Mouse (Mus musculus) lung, embryonic 16.5 days (tissue): Measurements from ENCODE around the gene Pcolce. TPM values are rescaled to one million over a fixed set of nuclear protein-coding genes. Genes with fewer than 3 reads are reported as not detected.

Source experiments
- ATAC-seq: fragments of 200-750 bp; cut with Nextera tagmentation; 2 replicates; pipeline ENCODE4 v1.8.0; 2017; ENCODE audit warnings: low read depth, mild to moderate bottlenecking, moderate library complexity
- H3K27ac ChIP-seq: fragments of 300-500 bp; sonication (generic); 2 replicates; pipeline ENCODE4 v1.5.1; 2014; ENCODE audit warnings: mild to moderate bottlenecking, control low read depth, low read length
- H3K27me3 ChIP-seq: fragments of 300-500 bp; sonication (generic); 2 replicates; pipeline ENCODE4 v1.6.1; 2014; ENCODE audit warnings: low read depth, low read length, mixed read lengths; ENCODE audit not compliant: control insufficient read depth, insufficient read depth
- H3K36me3 ChIP-seq: fragments of 300-500 bp; sonication (generic); 2 replicates; pipeline ENCODE4 v1.6.1; 2014; ENCODE audit warnings: low read length; ENCODE audit not compliant: control insufficient read depth, insufficient read depth
- H3K4me1 ChIP-seq: fragments of 300-500 bp; sonication (generic); replicated peaks from 2 replicates; pipeline ENCODE4 v1.6.1; 2014; ENCODE audit warnings: low read length, mixed read lengths; ENCODE audit not compliant: control insufficient read depth, insufficient read depth
- H3K4me2 ChIP-seq: fragments of 300-500 bp; sonication (generic); 2 replicates; pipeline ENCODE4 v1.6.1; 2014; ENCODE audit warnings: low read depth, low read length, control low read depth
- H3K4me3 ChIP-seq: fragments of 300-500 bp; sonication (generic); 2 replicates; pipeline ENCODE4 v1.5.1; 2014; ENCODE audit warnings: mild to moderate bottlenecking, low read length, control low read depth
- H3K9ac ChIP-seq: fragments of 300-500 bp; sonication (generic); 2 replicates; pipeline ENCODE4 v1.6.1; 2014; ENCODE audit warnings: low read length, control low read depth
- H3K9me3 ChIP-seq: fragments of 300-500 bp; sonication (generic); 2 replicates; pipeline ENCODE4 v1.6.1; 2016; ENCODE audit warnings: low read length; ENCODE audit not compliant: control insufficient read depth
- WGBS: fragments of 180-500 bp; shearing (Covaris S2); extraction: QIAGEN DNeasy Blood & Tissue Kit; methylation state at CpG from one replicate; pipeline ENCODE4 v1.1.7; 2014; 5-methylcytosine and 5-hydroxymethylcytosine counted together
- polyA plus RNA-seq: library from polyadenylated mRNA; unstranded; fragments of >200 nt; fragmentation: Nextera tagmentation; extraction: Ambion mirVana; gene quantifications from 2 replicates; pipeline ENCODE4 v1.2.1, GENCODE M21; 2015

The Pcolce gene
- polyA plus RNA-seq, result 119 and 123 TPM in 2 replicates

GRCm38 (mm10) chr5:137613550-137613949 lies at the start of gene Pcolce:
TSS of gene Pcolce (minus strand) at chr5:137613784.
- H3K27ac ChIP-seq, result no peak within 1 kb of the TSS
- peak within 1 kb of the TSS; percentile 46 for H3K9ac ChIP-seq
- no peak within 1 kb of the TSS for H3K4me3 ChIP-seq
- no peaks in the 10 kb centered on the region for H3K36me3 ChIP-seq
- 53% methylated on average over 11 of the region's 11 CpGs for WGBS
- no peaks in the 10 kb centered on the region for H3K27me3 ChIP-seq
- H3K9me3 ChIP-seq, result no peaks in the 10 kb centered on the region
- no peak for ATAC-seq
- H3K4me1 ChIP-seq, result peaks cover 29% of the 10 kb centered on the region
- no peak within 1 kb of the TSS for H3K4me2 ChIP-seq

GRCm38 (mm10) chr5:137663057-137663456 lies 49.5 kb upstream of the Pcolce start:
- 70% methylated on average over 9 of the region's 9 CpGs for WGBS
- Histone ChIP-seq H3K27me3 (no peaks in the 10 kb centered on the region), H3K36me3 (peaks cover 12% of the 10 kb centered on the region), H3K4me1 (0 out of 2 replicates have a peak, but pooled peaks cover 3% of the 10 kb centered on the region), H3K27ac (no peak overlapping the region), H3K4me3 (no peak overlapping the region), H3K9ac (no peak overlapping the region), H3K9me3 (no peaks in the 10 kb centered on the region), H3K4me2 (no peak overlapping the region)
- no peak for ATAC-seq

DNA sequence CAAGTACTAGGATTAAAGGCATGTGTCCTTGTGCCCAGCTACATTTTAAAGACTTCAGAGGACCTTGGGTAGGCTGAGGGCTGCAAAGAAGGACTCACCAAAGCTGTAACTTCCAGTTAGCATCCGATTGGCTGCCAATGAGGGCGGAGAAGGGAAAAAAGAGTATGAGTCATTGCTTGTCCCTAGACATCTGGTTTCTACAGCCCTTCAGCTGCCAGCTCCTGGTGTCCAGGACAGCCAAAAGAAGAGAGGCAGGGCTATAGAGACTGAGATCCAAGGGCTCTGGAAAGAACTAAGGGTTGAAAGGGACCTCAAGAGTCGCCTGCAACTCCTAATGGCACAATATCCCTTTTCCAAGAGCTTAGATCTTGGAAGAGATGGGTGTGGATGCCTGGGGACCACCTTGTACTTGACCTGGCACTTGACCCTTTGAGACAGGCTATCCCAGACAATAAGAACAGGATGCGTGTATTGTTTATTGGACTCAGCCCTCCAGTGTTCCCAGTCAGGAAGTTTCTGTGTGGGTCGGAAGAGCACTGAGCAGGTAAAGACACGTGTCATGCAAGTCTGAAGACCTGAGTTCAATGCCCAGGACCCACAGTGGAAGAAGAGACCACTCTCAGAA lies 46.6 kb upstream of the Pcolce start:
- WGBS, result 77% methylated on average over 6 of the region's 6 CpGs

DNA sequence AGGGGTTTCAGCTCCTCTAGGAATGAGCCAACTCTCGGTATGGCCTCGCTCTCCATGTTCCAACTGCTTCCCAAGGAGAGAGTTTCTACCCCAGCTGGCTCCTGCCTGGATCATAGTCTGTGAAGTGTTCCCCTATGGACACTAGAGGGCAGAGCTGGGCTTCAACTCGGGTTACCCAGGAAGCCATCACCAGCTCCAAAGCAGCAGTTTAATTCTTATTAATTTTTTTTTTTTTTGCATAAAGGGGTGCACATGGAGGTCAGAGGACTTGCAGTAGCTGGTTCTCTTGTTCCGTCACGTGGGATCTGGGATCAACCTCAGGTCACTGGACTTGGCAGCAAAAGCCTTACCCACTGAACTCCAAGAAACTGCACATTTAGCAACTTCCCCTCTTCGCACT lies 43.4 kb upstream of the Pcolce start:
- no peaks in the 10 kb centered on the region for H3K27me3 ChIP-seq
- H3K27ac ChIP-seq, result peak overlapping the region; percentile 45
- H3K4me3 ChIP-seq, result no peak overlapping the region
- peaks cover 3% of the 10 kb centered on the region; the same call in 1 of the 2 replicates for H3K4me1 ChIP-seq
- no peak overlapping the region; the same call in 1 of the 2 replicates for H3K9ac ChIP-seq
- H3K4me2 ChIP-seq, result no peak overlapping the region
- WGBS, result 17% methylated on average over 6 of the region's 6 CpGs
- no peaks in the 10 kb centered on the region for H3K9me3 ChIP-seq
- H3K36me3 ChIP-seq, result no peaks in the 10 kb centered on the region; the same call in 1 of the 2 replicates
- peak; percentile 72 for ATAC-seq

More for the DNA sequence above, 46.6 kb upstream of the Pcolce start:
- Histone ChIP-seq H3K9ac (no peak overlapping the region), H3K27ac (no peak overlapping the region), H3K9me3 (no peaks in the 10 kb centered on the region), H3K27me3 (no peaks in the 10 kb centered on the region), H3K36me3 (peaks cover 8% of the 10 kb centered on the region), H3K4me3 (no peak overlapping the region), H3K4me1 (peaks cover 3% of the 10 kb centered on the region; the same call in 1 of the 2 replicates), H3K4me2 (no peak overlapping the region)
- peak; percentile 13; the same call in 1 of the 2 replicates for ATAC-seq

GRCm38 (mm10) chr5:137654746-137655145 lies 41.2 kb upstream of the Pcolce start:
- H3K4me3 ChIP-seq, result no peak overlapping the region
- peaks cover 8% of the 10 kb centered on the region for H3K4me1 ChIP-seq
- H3K9ac ChIP-seq, result no peak overlapping the region
- H3K27ac ChIP-seq, result no peak overlapping the region
- no peaks in the 10 kb centered on the region; the same call in 1 of the 2 replicates for H3K36me3 ChIP-seq
- WGBS, result 64% methylated on average over 7 of the region's 7 CpGs
- H3K9me3 ChIP-seq, result no peaks in the 10 kb centered on the region
- H3K27me3 ChIP-seq, result no peaks in the 10 kb centered on the region
- no peak for ATAC-seq
- no peak overlapping the region for H3K4me2 ChIP-seq

DNA sequence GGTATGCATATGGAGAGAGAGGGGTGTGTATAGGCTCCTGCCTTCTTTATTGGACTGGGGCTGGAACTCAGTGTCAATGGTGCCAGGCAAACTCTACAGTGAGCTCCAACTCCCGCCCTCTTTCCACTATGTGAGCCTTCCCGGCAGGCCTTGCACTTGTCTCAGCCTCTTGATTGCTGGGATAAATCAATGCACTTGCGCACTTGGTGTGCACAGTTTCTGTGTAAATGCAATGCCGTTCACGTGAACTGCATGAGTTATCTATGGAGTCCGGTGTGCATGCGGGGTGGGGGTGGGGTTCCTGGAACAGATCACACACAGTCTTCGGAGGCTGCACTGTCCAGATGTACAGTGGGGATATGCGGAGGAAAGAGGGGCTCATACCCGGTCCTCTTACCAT lies 39.8 kb upstream of the Pcolce start:
- ATAC-seq, result no peak
- WGBS, result 88% methylated on average over 10 of the region's 10 CpGs
- no peaks in the 10 kb centered on the region for H3K9me3 ChIP-seq

GRCm38 (mm10) chr5:137652474-137652873 lies 38.9 kb upstream of the Pcolce start:
- peak; percentile 61 for ATAC-seq
- H3K27me3 ChIP-seq, result no peaks in the 10 kb centered on the region
- H3K4me2 ChIP-seq, result no peak overlapping the region
- H3K9ac ChIP-seq, result no peak overlapping the region
- 21% methylated on average over 3 of the region's 3 CpGs for WGBS
- peaks cover 12% of the 10 kb centered on the region for H3K4me1 ChIP-seq
- no peaks in the 10 kb centered on the region for H3K9me3 ChIP-seq
- H3K4me3 ChIP-seq, result no peak overlapping the region
- no peak overlapping the region for H3K27ac ChIP-seq
- H3K36me3 ChIP-seq, result no peaks in the 10 kb centered on the region

More for the DNA sequence above, 39.8 kb upstream of the Pcolce start:
- Histone ChIP-seq H3K9ac (no peak overlapping the region), H3K27ac (no peak overlapping the region), H3K36me3 (no peaks in the 10 kb centered on the region; the same call in 1 of the 2 replicates), H3K4me2 (no peak overlapping the region), H3K4me3 (no peak overlapping the region), H3K4me1 (peaks cover 11% of the 10 kb centered on the region), H3K27me3 (no peaks in the 10 kb centered on the region)

GRCm38 (mm10) chr5:137649669-137650571 lies 36.3 kb upstream of the Pcolce start:
- H3K9ac ChIP-seq, result no peak overlapping the region
- no peak overlapping the region for H3K27ac ChIP-seq
- H3K36me3 ChIP-seq, result no peaks in the 10 kb centered on the region
- ATAC-seq, result no peak
- H3K9me3 ChIP-seq, result no peaks in the 10 kb centered on the region
- peaks cover 14% of the 10 kb centered on the region for H3K27me3 ChIP-seq
- H3K4me1 ChIP-seq, result peaks cover 20% of the 10 kb centered on the region
- H3K4me2 ChIP-seq, result peak overlapping the region; percentile 34
- 10% methylated on average over 17 of the region's 18 CpGs for WGBS
- no peak overlapping the region for H3K4me3 ChIP-seq

DNA sequence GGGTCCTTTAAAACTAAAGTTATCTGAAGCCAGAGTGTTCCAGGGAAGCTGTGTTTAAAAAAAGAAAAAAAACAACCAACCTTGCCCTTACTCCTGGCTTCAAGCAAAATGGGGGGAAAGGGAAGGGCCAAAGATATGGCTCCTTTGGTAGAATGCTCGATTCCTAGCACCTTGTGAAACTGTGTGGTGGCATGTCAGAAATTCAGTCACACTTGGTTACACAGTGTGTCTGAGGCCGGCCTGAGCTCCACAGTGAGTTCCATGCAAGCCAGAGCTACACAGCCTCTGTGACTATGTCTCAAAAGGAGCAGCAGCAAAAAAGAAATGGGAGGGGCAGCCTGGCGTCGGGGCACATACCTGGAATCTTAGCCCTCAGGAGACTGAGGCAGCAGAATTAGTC lies 35.7 kb upstream of the Pcolce start:
- H3K9me3 ChIP-seq, result no peaks in the 10 kb centered on the region
- no peak overlapping the region for H3K4me3 ChIP-seq
- H3K4me2 ChIP-seq, result no peak overlapping the region
- H3K4me1 ChIP-seq, result peaks cover 20% of the 10 kb centered on the region
- no peak overlapping the region for H3K9ac ChIP-seq
- WGBS, result 25% methylated on average over 4 of the region's 4 CpGs
- no peaks in the 10 kb centered on the region for H3K36me3 ChIP-seq
- no peak for ATAC-seq
- H3K27ac ChIP-seq, result no peak overlapping the region
- H3K27me3 ChIP-seq, result peaks cover 19% of the 10 kb centered on the region
